Mouse (Mus musculus): Measurements from ENCODE around the gene Efcab6. TPM values are rescaled to one million over a fixed set of nuclear protein-coding genes. Genes with fewer than 3 reads are reported as not detected.
A peak's percentile ranks its signal among the peaks of the same experiment; 100 is the strongest.

The Efcab6 gene
- polyA plus RNA-seq, 1 experiment from 2014 or later, result 0.65 TPM

DNA sequence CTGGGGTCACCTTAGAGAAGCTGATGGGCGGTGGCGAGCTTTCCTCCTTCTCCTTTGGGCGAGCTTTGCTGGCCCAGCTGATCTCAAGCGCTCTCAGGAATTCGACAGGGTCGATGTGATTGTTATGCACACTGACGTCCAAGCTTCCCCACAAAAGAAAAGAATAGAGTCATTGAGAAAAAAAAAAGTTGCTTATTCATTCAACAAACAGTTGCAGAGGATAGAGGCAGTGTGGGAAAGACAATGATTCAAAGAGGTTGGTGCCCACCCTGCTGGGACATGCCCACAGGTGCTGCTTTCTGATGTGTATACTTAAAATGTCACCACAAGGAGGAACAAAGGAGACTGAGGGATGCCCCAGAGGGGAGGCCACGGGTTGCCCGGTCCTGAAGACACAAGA lies 169.2 kb downstream of the Efcab6 start:
- no peak for ATAC-seq

DNA sequence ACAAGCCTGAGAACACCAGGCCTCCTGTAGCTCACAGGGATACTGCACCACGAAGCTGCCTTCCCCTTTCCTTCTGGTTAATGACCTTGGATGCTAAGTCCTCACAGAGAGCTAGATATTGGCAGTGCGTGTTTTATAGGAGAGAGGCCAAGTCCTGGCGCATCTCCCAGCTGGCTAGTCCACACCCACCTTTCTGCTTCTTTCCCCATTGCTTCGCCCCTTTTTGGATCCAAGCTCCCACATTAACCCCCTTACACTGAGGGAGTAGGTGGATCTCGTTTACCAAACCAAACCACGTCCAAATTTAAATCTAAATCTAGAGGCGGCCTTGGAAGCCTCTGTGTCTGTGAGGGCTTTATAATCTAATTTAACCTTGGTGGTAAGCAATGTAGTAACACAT lies 170.9 kb downstream of the Efcab6 start:
- 71% methylated on average over 7 of the region's 7 CpGs for WGBS
- H3K4me2 ChIP-seq (ENCODE audit: low read length), result no peak overlapping the region
- no peak for ATAC-seq
- H3K9me3 ChIP-seq (ENCODE audit: control insufficient read depth, low read length), result no peaks in the 10 kb centered on the region
- no peak overlapping the region for H3K9ac ChIP-seq (ENCODE audit: low read depth, low read length)
- H3K4me1 ChIP-seq (ENCODE audit: control insufficient read depth, insufficient read depth, low read depth, low read length), result peaks cover 7% of the 10 kb centered on the region
- no peak overlapping the region for H3K27ac ChIP-seq (ENCODE audit: low read depth, low read length)
- no peak overlapping the region for H3K4me3 ChIP-seq (ENCODE audit: low read length)
- H3K27me3 ChIP-seq (replicated peaks; ENCODE audit: control insufficient read depth, insufficient read depth, low read length), result no peaks in the 10 kb centered on the region; the same call in 1 of the 2 replicates
- no peaks in the 10 kb centered on the region for H3K36me3 ChIP-seq (ENCODE audit: control insufficient read depth, insufficient read depth, low read length)

More for the DNA sequence above, 169.2 kb downstream of the Efcab6 start:
- Histone ChIP-seq H3K4me1 (ENCODE audit: control insufficient read depth, insufficient read depth, low read depth, low read length) (peaks cover 7% of the 10 kb centered on the region), H3K4me3 (ENCODE audit: low read length) (no peak overlapping the region), H3K4me2 (ENCODE audit: low read length) (no peak overlapping the region), H3K9me3 (ENCODE audit: control insufficient read depth, low read length) (no peaks in the 10 kb centered on the region), H3K27ac (ENCODE audit: low read depth, low read length) (no peak overlapping the region), H3K27me3 (replicated peaks; ENCODE audit: control insufficient read depth, insufficient read depth, low read length) (no peaks in the 10 kb centered on the region; the same call in 1 of the 2 replicates), H3K36me3 (ENCODE audit: control insufficient read depth, insufficient read depth, low read length) (no peaks in the 10 kb centered on the region), H3K9ac (ENCODE audit: low read depth, low read length) (no peak overlapping the region)
- WGBS, result 14% methylated on average over 9 of the region's 9 CpGs

DNA sequence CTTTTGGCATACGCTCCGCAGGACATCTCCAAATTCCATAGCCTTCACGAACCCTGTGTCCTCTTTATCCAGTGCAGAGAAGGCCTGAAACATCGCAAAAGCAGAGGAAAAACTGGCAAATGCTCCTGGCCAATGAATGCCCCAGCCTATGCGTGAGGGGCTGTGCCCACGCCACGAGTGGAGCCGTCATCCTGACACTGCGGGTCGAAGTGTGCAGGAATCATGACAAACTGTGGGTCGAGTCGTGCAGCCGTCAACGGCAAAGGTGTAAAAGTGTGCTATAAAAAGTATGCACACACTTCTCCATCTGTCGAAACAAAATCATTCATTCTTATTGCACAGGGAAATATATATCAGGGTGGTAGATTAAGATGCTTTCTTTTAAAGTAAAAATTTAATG lies 172.3 kb downstream of the Efcab6 start:
- Histone ChIP-seq H3K4me1 (ENCODE audit: control insufficient read depth, insufficient read depth, low read depth, low read length) (peaks cover 7% of the 10 kb centered on the region), H3K36me3 (ENCODE audit: control insufficient read depth, insufficient read depth, low read length) (no peaks in the 10 kb centered on the region), H3K9me3 (ENCODE audit: control insufficient read depth, low read length) (no peaks in the 10 kb centered on the region), H3K4me2 (ENCODE audit: low read length) (no peak overlapping the region), H3K27me3 (replicated peaks; ENCODE audit: control insufficient read depth, insufficient read depth, low read length) (no peaks in the 10 kb centered on the region; the same call in 1 of the 2 replicates), H3K9ac (ENCODE audit: low read depth, low read length) (no peak overlapping the region), H3K4me3 (ENCODE audit: low read length) (no peak overlapping the region), H3K27ac (ENCODE audit: low read depth, low read length) (no peak overlapping the region)
- no peak for ATAC-seq
- 84% methylated on average over 15 of the region's 15 CpGs for WGBS

GRCm38 (mm10) chr15:83884291-83884690 lies 180.9 kb downstream of the Efcab6 start:
- 70% methylated on average over 9 of the region's 9 CpGs for WGBS
- Histone ChIP-seq H3K36me3 (ENCODE audit: control insufficient read depth, insufficient read depth, low read length) (no peaks in the 10 kb centered on the region), H3K27me3 (replicated peaks; ENCODE audit: control insufficient read depth, insufficient read depth, low read length) (no peaks in the 10 kb centered on the region), H3K9me3 (ENCODE audit: control insufficient read depth, low read length) (no peaks in the 10 kb centered on the region), H3K4me1 (ENCODE audit: control insufficient read depth, insufficient read depth, low read depth, low read length) (no peaks in the 10 kb centered on the region), H3K9ac (ENCODE audit: low read depth, low read length) (no peak overlapping the region), H3K4me2 (ENCODE audit: low read length) (no peak overlapping the region), H3K4me3 (ENCODE audit: low read length) (no peak overlapping the region), H3K27ac (ENCODE audit: low read depth, low read length) (no peak overlapping the region)
- no peak for ATAC-seq

- H3K9me3 ChIP-seq (ENCODE audit: control insufficient read depth, low read length), result no peaks in the 10 kb centered on the region
- no peak overlapping the region for H3K27ac ChIP-seq (ENCODE audit: low read depth, low read length)
- WGBS, result 89% methylated on average over 8 of the region's 8 CpGs
- ATAC-seq, result no peak; the same call in 1 of the 2 replicates
- no peaks in the 10 kb centered on the region for H3K36me3 ChIP-seq (ENCODE audit: control insufficient read depth, insufficient read depth, low read length)
- no peaks in the 10 kb centered on the region for H3K4me1 ChIP-seq (ENCODE audit: control insufficient read depth, insufficient read depth, low read depth, low read length)
- H3K9ac ChIP-seq (ENCODE audit: low read depth, low read length), result no peak overlapping the region
- H3K27me3 ChIP-seq (replicated peaks; ENCODE audit: control insufficient read depth, insufficient read depth, low read length), result no peaks in the 10 kb centered on the region
- no peak overlapping the region for H3K4me2 ChIP-seq (ENCODE audit: low read length)
- no peak overlapping the region for H3K4me3 ChIP-seq (ENCODE audit: low read length)
Measured at GRCm38 (mm10) chr15:83883821-83884220, 181.4 kb downstream of the Efcab6 start.

DNA sequence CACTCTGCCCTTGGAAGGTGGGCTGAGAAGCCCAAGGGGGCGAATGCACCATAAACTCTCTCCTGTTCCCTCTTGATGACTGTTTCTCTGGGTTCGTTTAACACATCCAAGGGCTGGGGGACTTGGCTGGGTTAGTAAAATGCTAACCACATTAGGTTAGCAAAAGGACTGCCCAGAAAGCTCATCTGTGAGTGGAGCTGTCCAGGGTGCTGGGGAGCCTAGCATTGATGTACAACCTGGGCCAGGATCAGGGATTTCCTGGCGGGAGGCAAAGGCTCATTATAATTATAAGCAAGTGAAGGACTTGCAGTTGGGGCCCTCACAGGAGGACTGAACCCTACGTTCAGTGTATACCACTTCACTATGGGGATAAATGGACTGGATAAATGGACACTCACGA lies 185.3 kb downstream of the Efcab6 start:
- Histone ChIP-seq H3K4me1 (ENCODE audit: control insufficient read depth, insufficient read depth, low read depth, low read length) (no peaks in the 10 kb centered on the region; the same call in 1 of the 2 replicates), H3K36me3 (ENCODE audit: control insufficient read depth, insufficient read depth, low read length) (no peaks in the 10 kb centered on the region), H3K27me3 (replicated peaks; ENCODE audit: control insufficient read depth, insufficient read depth, low read length) (no peaks in the 10 kb centered on the region), H3K9ac (ENCODE audit: low read depth, low read length) (no peak overlapping the region), H3K4me2 (ENCODE audit: low read length) (no peak overlapping the region), H3K9me3 (ENCODE audit: control insufficient read depth, low read length) (no peaks in the 10 kb centered on the region), H3K27ac (ENCODE audit: low read depth, low read length) (no peak overlapping the region), H3K4me3 (ENCODE audit: low read length) (no peak overlapping the region)
- WGBS, result 28% methylated on average over 5 of the region's 5 CpGs
- ATAC-seq, result no peak

- WGBS, result 69% methylated on average over 2 of the region's 2 CpGs
- H3K9ac ChIP-seq (ENCODE audit: low read depth, low read length), result no peak overlapping the region
Measured at GRCm38 (mm10) chr15:83877898-83878297, 187.3 kb downstream of the Efcab6 start.

GRCm38 (mm10) chr15:83877155-83877866 lies 187.9 kb downstream of the Efcab6 start:
- ATAC-seq, result 0 out of 2 replicates have a peak, but pooled peaks have one; percentile 24
- 51% methylated on average over 11 of the region's 11 CpGs for WGBS
- no peak overlapping the region for H3K9ac ChIP-seq (ENCODE audit: low read depth, low read length)

More at GRCm38 (mm10) chr15:83877898-83878297, 187.3 kb downstream of the Efcab6 start:
- Histone ChIP-seq H3K27ac (ENCODE audit: low read depth, low read length) (no peak overlapping the region), H3K4me2 (ENCODE audit: low read length) (no peak overlapping the region), H3K9me3 (ENCODE audit: control insufficient read depth, low read length) (no peaks in the 10 kb centered on the region), H3K27me3 (replicated peaks; ENCODE audit: control insufficient read depth, insufficient read depth, low read length) (no peaks in the 10 kb centered on the region), H3K4me1 (ENCODE audit: control insufficient read depth, insufficient read depth, low read depth, low read length) (no peaks in the 10 kb centered on the region; the same call in 1 of the 2 replicates), H3K36me3 (ENCODE audit: control insufficient read depth, insufficient read depth, low read length) (no peaks in the 10 kb centered on the region), H3K4me3 (ENCODE audit: low read length) (no peak overlapping the region)
- ATAC-seq, result no peak

GRCm38 (mm10) chr15:83870936-83871335 lies 194.2 kb downstream of the Efcab6 start:
- 19% methylated on average over 17 of the region's 17 CpGs for WGBS
- Histone ChIP-seq H3K9ac (ENCODE audit: low read depth, low read length) (no peak overlapping the region), H3K4me3 (ENCODE audit: low read length) (no peak overlapping the region), H3K36me3 (ENCODE audit: control insufficient read depth, insufficient read depth, low read length) (no peaks in the 10 kb centered on the region), H3K4me2 (ENCODE audit: low read length) (no peak overlapping the region), H3K27me3 (replicated peaks; ENCODE audit: control insufficient read depth, insufficient read depth, low read length) (peaks cover 2% of the 10 kb centered on the region; the same call in 1 of the 2 replicates), H3K27ac (ENCODE audit: low read depth, low read length) (no peak overlapping the region), H3K4me1 (ENCODE audit: control insufficient read depth, insufficient read depth, low read depth, low read length) (peaks cover 4% of the 10 kb centered on the region; the same call in 1 of the 2 replicates), H3K9me3 (ENCODE audit: control insufficient read depth, low read length) (no peaks in the 10 kb centered on the region)
- no peak for ATAC-seq

More at GRCm38 (mm10) chr15:83877155-83877866, 187.9 kb downstream of the Efcab6 start:
- no peak overlapping the region for H3K4me3 ChIP-seq (ENCODE audit: low read length)
- no peaks in the 10 kb centered on the region for H3K27me3 ChIP-seq (replicated peaks; ENCODE audit: control insufficient read depth, insufficient read depth, low read length)
- H3K9me3 ChIP-seq (ENCODE audit: control insufficient read depth, low read length), result no peaks in the 10 kb centered on the region
- H3K4me1 ChIP-seq (ENCODE audit: control insufficient read depth, insufficient read depth, low read depth, low read length), result peaks cover 1% of the 10 kb centered on the region
- no peaks in the 10 kb centered on the region for H3K36me3 ChIP-seq (ENCODE audit: control insufficient read depth, insufficient read depth, low read length)
- H3K27ac ChIP-seq (ENCODE audit: low read depth, low read length), result no peak overlapping the region
- no peak overlapping the region for H3K4me2 ChIP-seq (ENCODE audit: low read length)

All from hindbrain, embryonic 16.5 days (tissue).